Mouse (Mus musculus): Measurements from ENCODE around the gene Gin1. TPM values are rescaled to one million over a fixed set of nuclear protein-coding genes. Genes with fewer than 3 reads are reported as not detected.

Gin1 gene
- polyA plus RNA-seq, 1 experiment, result 4.0 TPM

GRCm38 (mm10) chr1:97745712-97746111, 24.3 kb upstream of the Gin1 start:
- Histone ChIP-seq H3K36me3 (ENCODE audit: control insufficient read depth, insufficient read depth) (peaks cover 27% of the 10 kb centered on the region), H3ac (ENCODE audit: control insufficient read depth, insufficient read length) (no peak overlapping the region), H3K4me3 (no peak overlapping the region), H3K4me2 (ENCODE audit: low read depth) (no peak overlapping the region), H3K27me3 (ENCODE audit: control insufficient read depth, insufficient read depth, insufficient read length) (no peaks in the 10 kb centered on the region), H3K79me2 (ENCODE audit: control insufficient read depth, insufficient read depth) (no peaks in the 10 kb centered on the region)
- no peak for TF ChIP-seq USF1 (IDR thresholded peaks at IDR 0.05; ENCODE audit: low read depth)
- no peak for TF ChIP-seq MYOD1 (IDR thresholded peaks at IDR 0.05; ENCODE audit: control insufficient read depth in 1 of 3, insufficient read length in 2 of 3, low read depth in 2 of 3)
- TF ChIP-seq TCF12 (IDR thresholded peaks at IDR 0.05; ENCODE audit: insufficient read depth, poor library complexity, severe bottlenecking), result no peak
- TF ChIP-seq MYOG (IDR thresholded peaks at IDR 0.05; ENCODE audit: control insufficient read depth in 1 of 3, insufficient read depth in 1 of 3, insufficient read length in 2 of 3, low read depth in 2 of 3), result no peak
- TF ChIP-seq E2F4 (IDR thresholded peaks at IDR 0.05; ENCODE audit: insufficient read depth), result no peak
- no peak for TF ChIP-seq POLR2AphosphoS2 (IDR thresholded peaks at IDR 0.05; ENCODE audit: insufficient read length, low read depth)
- no peak for TF ChIP-seq POLR2A (IDR thresholded peaks at IDR 0.05; ENCODE audit: insufficient read length, low read depth)
- no peak for TF ChIP-seq CEBPB (IDR thresholded peaks at IDR 0.05; ENCODE audit: insufficient read depth, poor library complexity, severe bottlenecking)
- TF ChIP-seq MAX (IDR thresholded peaks at IDR 0.05; ENCODE audit: low read depth), result no peak
- no peak for TF ChIP-seq TCF3 (IDR thresholded peaks at IDR 0.05; ENCODE audit: insufficient read length, low read depth)
- no peak for TF ChIP-seq SRF (IDR thresholded peaks at IDR 0.05; ENCODE audit: control insufficient read depth, insufficient read length, low read depth)
- no peak for TF ChIP-seq REST (IDR thresholded peaks at IDR 0.05; ENCODE audit: insufficient read depth, insufficient read length)

DNA sequence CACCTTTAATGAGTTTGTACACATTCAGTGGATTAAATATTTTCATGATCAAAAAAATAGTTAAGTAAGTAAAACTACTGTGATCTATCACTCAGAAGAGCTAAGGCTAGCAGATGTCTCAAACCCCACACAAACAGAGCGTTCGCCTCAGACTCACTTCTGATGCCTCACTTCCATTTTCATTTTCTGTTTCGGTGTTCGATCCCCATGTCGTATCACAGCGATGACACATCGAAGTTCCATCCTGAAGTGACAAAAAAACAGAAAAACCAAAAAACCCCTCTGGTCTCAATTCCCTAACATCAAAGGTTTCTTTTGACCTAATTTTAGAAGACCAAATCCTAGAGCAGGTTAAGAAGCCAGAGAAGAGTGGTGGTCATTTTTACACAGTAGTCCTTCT, 23.7 kb upstream of the Gin1 start:
- Histone ChIP-seq H3K4me2 (ENCODE audit: low read depth) (no peak overlapping the region), H3K4me3 (no peak overlapping the region), H3K79me2 (ENCODE audit: control insufficient read depth, insufficient read depth) (no peaks in the 10 kb centered on the region), H3ac (ENCODE audit: control insufficient read depth, insufficient read length) (no peak overlapping the region), H3K27me3 (ENCODE audit: control insufficient read depth, insufficient read depth, insufficient read length) (no peaks in the 10 kb centered on the region), H3K36me3 (ENCODE audit: control insufficient read depth, insufficient read depth) (peaks cover 24% of the 10 kb centered on the region)
- TF ChIP-seq POLR2A (IDR thresholded peaks at IDR 0.05; ENCODE audit: insufficient read length, low read depth) (no peak), TCF12 (IDR thresholded peaks at IDR 0.05; ENCODE audit: insufficient read depth, poor library complexity, severe bottlenecking) (no peak), MYOD1 (IDR thresholded peaks at IDR 0.05; ENCODE audit: control insufficient read depth in 1 of 3, insufficient read length in 2 of 3, low read depth in 2 of 3) (no peak), REST (IDR thresholded peaks at IDR 0.05; ENCODE audit: insufficient read depth, insufficient read length) (no peak), USF1 (IDR thresholded peaks at IDR 0.05; ENCODE audit: low read depth) (no peak), MYOG (IDR thresholded peaks at IDR 0.05; ENCODE audit: control insufficient read depth in 1 of 3, insufficient read depth in 1 of 3, insufficient read length in 2 of 3, low read depth in 2 of 3) (no peak), E2F4 (IDR thresholded peaks at IDR 0.05; ENCODE audit: insufficient read depth) (no peak), CEBPB (IDR thresholded peaks at IDR 0.05; ENCODE audit: insufficient read depth, poor library complexity, severe bottlenecking) (no peak), SRF (IDR thresholded peaks at IDR 0.05; ENCODE audit: control insufficient read depth, insufficient read length, low read depth) (no peak), TCF3 (IDR thresholded peaks at IDR 0.05; ENCODE audit: insufficient read length, low read depth) (no peak), MAX (IDR thresholded peaks at IDR 0.05; ENCODE audit: low read depth) (no peak), POLR2AphosphoS2 (IDR thresholded peaks at IDR 0.05; ENCODE audit: insufficient read length, low read depth) (no peak)

DNA sequence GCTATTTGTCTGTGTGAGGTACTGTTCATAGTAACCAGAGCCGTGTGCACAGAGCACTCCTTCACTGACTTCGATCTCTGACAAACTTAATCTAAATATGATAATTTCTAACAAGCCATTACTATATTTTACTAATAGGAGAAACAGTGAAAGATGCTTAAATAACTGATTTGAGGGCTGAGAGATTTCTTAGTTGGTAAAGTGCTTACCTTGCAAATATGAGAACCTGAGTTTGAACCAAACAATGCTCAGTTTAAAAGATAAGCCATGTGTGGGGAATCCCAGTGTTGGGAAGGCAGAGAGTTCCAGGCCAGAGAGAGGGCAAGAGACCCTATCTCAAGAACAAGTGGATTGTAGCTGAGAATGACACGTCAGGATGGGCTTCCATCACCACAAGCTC, 21.8 kb upstream of the Gin1 start:
- H3K27me3 ChIP-seq (ENCODE audit: control insufficient read depth, insufficient read depth, insufficient read length), result no peaks in the 10 kb centered on the region
- no peaks in the 10 kb centered on the region for H3K79me2 ChIP-seq (ENCODE audit: control insufficient read depth, insufficient read depth)
- H3K4me2 ChIP-seq (ENCODE audit: low read depth), result no peak overlapping the region
- H3ac ChIP-seq (ENCODE audit: control insufficient read depth, insufficient read length), result no peak overlapping the region
- no peak for TF ChIP-seq POLR2A (IDR thresholded peaks at IDR 0.05; ENCODE audit: insufficient read length, low read depth)
- TF ChIP-seq E2F4 (IDR thresholded peaks at IDR 0.05; ENCODE audit: insufficient read depth), result no peak
- TF ChIP-seq TCF12 (IDR thresholded peaks at IDR 0.05; ENCODE audit: insufficient read depth, poor library complexity, severe bottlenecking), result no peak
- TF ChIP-seq MYOD1 (IDR thresholded peaks at IDR 0.05; ENCODE audit: control insufficient read depth in 1 of 3, insufficient read length in 2 of 3, low read depth in 2 of 3), result no peak
- TF ChIP-seq CEBPB (IDR thresholded peaks at IDR 0.05; ENCODE audit: insufficient read depth, poor library complexity, severe bottlenecking), result no peak
- TF ChIP-seq MYOG (IDR thresholded peaks at IDR 0.05; ENCODE audit: control insufficient read depth in 1 of 3, insufficient read depth in 1 of 3, insufficient read length in 2 of 3, low read depth in 2 of 3), result no peak
- no peak for TF ChIP-seq SRF (IDR thresholded peaks at IDR 0.05; ENCODE audit: control insufficient read depth, insufficient read length, low read depth)
- TF ChIP-seq REST (IDR thresholded peaks at IDR 0.05; ENCODE audit: insufficient read depth, insufficient read length), result no peak
- TF ChIP-seq USF1 (IDR thresholded peaks at IDR 0.05; ENCODE audit: low read depth), result no peak
- no peak for TF ChIP-seq MAX (IDR thresholded peaks at IDR 0.05; ENCODE audit: low read depth)
- no peak for TF ChIP-seq TCF3 (IDR thresholded peaks at IDR 0.05; ENCODE audit: insufficient read length, low read depth)
- no peak for TF ChIP-seq POLR2AphosphoS2 (IDR thresholded peaks at IDR 0.05; ENCODE audit: insufficient read length, low read depth)
- peaks cover 17% of the 10 kb centered on the region for H3K36me3 ChIP-seq (ENCODE audit: control insufficient read depth, insufficient read depth)
- no peak overlapping the region for H3K4me3 ChIP-seq

GRCm38 (mm10) chr1:97753216-97753615, 16.8 kb upstream of the Gin1 start:
- Histone ChIP-seq H3K27me3 (ENCODE audit: control insufficient read depth, insufficient read depth, insufficient read length) (no peaks in the 10 kb centered on the region), H3K4me3 (no peak overlapping the region), H3ac (ENCODE audit: control insufficient read depth, insufficient read length) (no peak overlapping the region), H3K4me2 (ENCODE audit: low read depth) (no peak overlapping the region), H3K36me3 (ENCODE audit: control insufficient read depth, insufficient read depth) (peaks cover 16% of the 10 kb centered on the region), H3K79me2 (ENCODE audit: control insufficient read depth, insufficient read depth) (no peaks in the 10 kb centered on the region)
- TF ChIP-seq TCF12 (IDR thresholded peaks at IDR 0.05; ENCODE audit: insufficient read depth, poor library complexity, severe bottlenecking), result no peak
- TF ChIP-seq REST (IDR thresholded peaks at IDR 0.05; ENCODE audit: insufficient read depth, insufficient read length), result no peak
- no peak for TF ChIP-seq SRF (IDR thresholded peaks at IDR 0.05; ENCODE audit: control insufficient read depth, insufficient read length, low read depth)
- TF ChIP-seq MYOD1 (IDR thresholded peaks at IDR 0.05; ENCODE audit: control insufficient read depth in 1 of 3, insufficient read length in 2 of 3, low read depth in 2 of 3), result no peak
- TF ChIP-seq TCF3 (IDR thresholded peaks at IDR 0.05; ENCODE audit: insufficient read length, low read depth), result no peak
- no peak for TF ChIP-seq MYOG (IDR thresholded peaks at IDR 0.05; ENCODE audit: control insufficient read depth in 1 of 3, insufficient read depth in 1 of 3, insufficient read length in 2 of 3, low read depth in 2 of 3)
- TF ChIP-seq USF1 (IDR thresholded peaks at IDR 0.05; ENCODE audit: low read depth), result no peak
- TF ChIP-seq POLR2A (IDR thresholded peaks at IDR 0.05; ENCODE audit: insufficient read length, low read depth), result no peak

Measured in myocyte (in vitro differentiated cells).